Mouse (Mus musculus) lung, postnatal 0 days (tissue): ENCODE results near the gene Rinl.

Experiments used
- CTCF ChIP-seq: IDR thresholded peaks from 2 replicates; pipeline ENCODE4 v1.5.1; 2016; ENCODE audit warnings: antibody characterized with exemption, mild to moderate bottlenecking
- EP300 ChIP-seq: IDR thresholded peaks from 2 replicates; pipeline ENCODE4 v1.6.1; 2016; ENCODE audit warnings: antibody characterized with exemption, mild to moderate bottlenecking, control low read depth

GRCm38 (mm10) chr7:28781261-28781663, 7.5 kb upstream of the Rinl start:
- TF ChIP-seq EP300 (no peak), CTCF (no peak)
